7 mouse cellular contexts compared by ENCODE assay signal in the genomic region with DNA sequence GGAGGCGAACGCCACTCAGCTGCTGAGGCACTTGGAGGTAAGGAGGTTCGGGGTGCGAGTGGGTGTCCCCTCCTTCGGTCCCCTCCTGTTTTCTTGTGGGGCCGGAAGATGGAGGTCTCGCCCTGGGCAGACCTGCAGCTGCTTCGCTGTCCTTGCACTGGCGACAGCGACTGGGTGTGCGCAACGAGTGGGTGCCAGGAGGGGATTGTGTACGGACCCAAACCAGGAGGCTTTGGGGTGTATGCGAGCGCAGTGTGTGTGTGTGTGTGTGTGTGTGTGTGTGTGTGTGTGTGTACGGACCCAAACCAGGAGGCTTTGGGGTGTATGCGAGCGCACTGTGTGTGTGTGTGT. TPM values are rescaled to one million over a fixed set of nuclear protein-coding genes. Genes with fewer than 3 reads are reported as not detected.
DNase-seq lines count a peak whose midpoint lies in the region; ATAC-seq lines count a peak whose summit lies in the region.

No protein-coding gene starts in this region.

- H3K4me3 ChIP-seq in forebrain, embryonic 15.5 days, result peak overlapping the region; percentile 98
- peak overlapping the region; percentile 97 for H3K4me3 ChIP-seq in liver, embryonic 15.5 days (replicated peaks)

- ATAC-seq in forebrain, embryonic 15.5 days (replicated peaks), result no peak
- ATAC-seq in liver, embryonic 15.5 days (ENCODE audit: insufficient read depth), result peak; percentile 58

- H3K4me2 ChIP-seq in forebrain, embryonic 15.5 days (replicated peaks), result peak overlapping the region; percentile 69
- peak overlapping the region; percentile 78 for H3K4me2 ChIP-seq in liver, embryonic 15.5 days

- no peak overlapping the region for H3K27ac ChIP-seq in forebrain, embryonic 15.5 days (replicated peaks)
- H3K27ac ChIP-seq in liver, embryonic 15.5 days (replicated peaks), result peak overlapping the region; percentile 88

- H3K36me3 ChIP-seq in forebrain, embryonic 15.5 days, result 0 out of 2 replicates have a peak, but pooled peaks cover 2% of the 10 kb centered on the region
- peaks cover 14% of the 10 kb centered on the region for H3K36me3 ChIP-seq in liver, embryonic 15.5 days (replicated peaks)

- WGBS in forebrain, embryonic 15.5 days, result under 1% methylated on average over 18 of the region's 18 CpGs
- WGBS in liver, embryonic 15.5 days (ENCODE audit: insufficient replicate concordance), result under 1% methylated on average over 17 of the region's 18 CpGs

- H3K4me1 ChIP-seq in forebrain, embryonic 15.5 days, result peaks cover 24% of the 10 kb centered on the region
- peaks cover 19% of the 10 kb centered on the region for H3K4me1 ChIP-seq in liver, embryonic 15.5 days (replicated peaks)

- H3K9ac ChIP-seq in forebrain, embryonic 15.5 days (replicated peaks), result peak overlapping the region; percentile 100
- H3K9ac ChIP-seq in liver, embryonic 15.5 days, result peak overlapping the region; percentile 93

- no peaks in the 10 kb centered on the region for H3K9me3 ChIP-seq in forebrain, embryonic 15.5 days
- no peaks in the 10 kb centered on the region for H3K9me3 ChIP-seq in liver, embryonic 15.5 days (replicated peaks)

- no peaks in the 10 kb centered on the region for H3K27me3 ChIP-seq in forebrain, embryonic 15.5 days
- no peaks in the 10 kb centered on the region for H3K27me3 ChIP-seq in liver, embryonic 15.5 days

- DNase-seq in urinary bladder, postnatal 14 days (ENCODE audit: low spot score), result peak; percentile 4
- DNase-seq in urinary bladder, postnatal 25 days (ENCODE audit: low spot score), result no peak
- no peak for DNase-seq in ovary, postnatal 14 days (ENCODE audit: low spot score)
- no peak for DNase-seq in adrenal gland, postnatal 14 days
- DNase-seq in cerebellum, adult 8-10 months, result no peak

RNA-seq across cellular contexts. Expression of a gene that starts 0.3 kb away (rescaled TPM):
- polyA plus RNA-seq in forebrain, embryonic 15.5 days (2015; fragmentation: Nextera tagmentation; extraction: Ambion mirVana), result 17.5 and 20.0 TPM in 2 replicates
- polyA plus RNA-seq in liver, embryonic 15.5 days (2015; fragmentation: Nextera tagmentation; extraction: Ambion mirVana), result 16.4 and 17.5 TPM in 2 replicates
- total RNA-seq in adrenal gland, postnatal 14 days (2021), result 7.6 and 8.0 TPM in 2 replicates

RNA-seq across cellular contexts. Expression of a gene that starts 0.4 kb away (rescaled TPM):
- 48.4 and 48.7 TPM in 2 replicates for polyA plus RNA-seq in forebrain, embryonic 15.5 days (2015; fragmentation: Nextera tagmentation; extraction: Ambion mirVana)
- 4.4 and 4.9 TPM in 2 replicates for polyA plus RNA-seq in liver, embryonic 15.5 days (2015; fragmentation: Nextera tagmentation; extraction: Ambion mirVana)
- total RNA-seq in adrenal gland, postnatal 14 days (2021), result 15.8 and 18.3 TPM in 2 replicates
